Mouse (Mus musculus): ENCODE results near the gene Kif17. TPM values are rescaled to one million over a fixed set of nuclear protein-coding genes. Genes with fewer than 3 reads are reported as not detected.

Gene Kif17
- polyA plus RNA-seq, 1 experiment = 1.6 TPM

GRCm38 (mm10) chr4:138267869-138268268 lies 17.6 kb downstream of the Kif17 start:
- WGBS = 85% methylated on average over 10 of the region's 10 CpGs
- TF ChIP-seq POLR2A (IDR thresholded peaks at IDR 0.05; ENCODE audit: borderline replicate concordance, control insufficient read depth, low read depth, low read length) (no peak), CTCF (IDR thresholded peaks at IDR 0.05; ENCODE audit: control insufficient read depth, insufficient read depth, low read length) (no peak)
- H3K4me1 ChIP-seq (ENCODE audit: control insufficient read depth, insufficient read depth, low read length) = no peaks in the 10 kb centered on the region; the same call in 1 of the 2 replicates
- H3K27ac ChIP-seq (ENCODE audit: control insufficient read depth, insufficient read depth, low read depth, low read length, poor library complexity) = no peak overlapping the region
- no peak overlapping the region for H3K4me3 ChIP-seq (replicated peaks; ENCODE audit: control insufficient read depth, low read depth, low read length)

- 82% methylated on average over 14 of the region's 14 CpGs for WGBS
- TF ChIP-seq POLR2A (IDR thresholded peaks at IDR 0.05; ENCODE audit: borderline replicate concordance, control insufficient read depth, low read depth, low read length) (no peak), CTCF (IDR thresholded peaks at IDR 0.05; ENCODE audit: control insufficient read depth, insufficient read depth, low read length) (no peak)
- Histone ChIP-seq H3K27ac (ENCODE audit: control insufficient read depth, insufficient read depth, low read depth, low read length, poor library complexity) (no peak overlapping the region; the same call in 1 of the 2 replicates), H3K4me3 (replicated peaks; ENCODE audit: control insufficient read depth, low read depth, low read length) (no peak overlapping the region), H3K4me1 (ENCODE audit: control insufficient read depth, insufficient read depth, low read length) (no peaks in the 10 kb centered on the region; the same call in 1 of the 2 replicates)
Measured at GRCm38 (mm10) chr4:138272011-138272997, 22.1 kb downstream of the Kif17 start.

GRCm38 (mm10) chr4:138278346-138278745 lies 28.1 kb downstream of the Kif17 start:
- no peak overlapping the region for H3K4me3 ChIP-seq (replicated peaks; ENCODE audit: control insufficient read depth, low read depth, low read length)
- H3K27ac ChIP-seq (ENCODE audit: control insufficient read depth, insufficient read depth, low read depth, low read length, poor library complexity) = no peak overlapping the region
- H3K4me1 ChIP-seq (ENCODE audit: control insufficient read depth, insufficient read depth, low read length) = no peaks in the 10 kb centered on the region
- 85% methylated on average over 7 of the region's 7 CpGs for WGBS
- no peak for TF ChIP-seq CTCF (IDR thresholded peaks at IDR 0.05; ENCODE audit: control insufficient read depth, insufficient read depth, low read length)
- no peak for TF ChIP-seq POLR2A (IDR thresholded peaks at IDR 0.05; ENCODE audit: borderline replicate concordance, control insufficient read depth, low read depth, low read length)

GRCm38 (mm10) chr4:138282834-138283233 lies 32.6 kb downstream of the Kif17 start:
- Histone ChIP-seq H3K27ac (ENCODE audit: control insufficient read depth, insufficient read depth, low read depth, low read length, poor library complexity) (no peak overlapping the region), H3K4me1 (ENCODE audit: control insufficient read depth, insufficient read depth, low read length) (no peaks in the 10 kb centered on the region), H3K4me3 (replicated peaks; ENCODE audit: control insufficient read depth, low read depth, low read length) (no peak overlapping the region)
- WGBS = 19% methylated on average over 4 of the region's 4 CpGs
- TF ChIP-seq CTCF (IDR thresholded peaks at IDR 0.05; ENCODE audit: control insufficient read depth, insufficient read depth, low read length) (peak; percentile 100), POLR2A (IDR thresholded peaks at IDR 0.05; ENCODE audit: borderline replicate concordance, control insufficient read depth, low read depth, low read length) (no peak)

- TF ChIP-seq CTCF (IDR thresholded peaks at IDR 0.05; ENCODE audit: control insufficient read depth, insufficient read depth, low read length) = no peak
- no peak for TF ChIP-seq POLR2A (IDR thresholded peaks at IDR 0.05; ENCODE audit: borderline replicate concordance, control insufficient read depth, low read depth, low read length)
- 67% methylated on average over 12 of the region's 12 CpGs for WGBS
- Histone ChIP-seq H3K4me3 (replicated peaks; ENCODE audit: control insufficient read depth, low read depth, low read length) (no peak overlapping the region), H3K27ac (ENCODE audit: control insufficient read depth, insufficient read depth, low read depth, low read length, poor library complexity) (no peak overlapping the region), H3K4me1 (ENCODE audit: control insufficient read depth, insufficient read depth, low read length) (no peaks in the 10 kb centered on the region; the same call in 1 of the 2 replicates)
Measured at GRCm38 (mm10) chr4:138286411-138286810, 36.2 kb downstream of the Kif17 start.

- TF ChIP-seq POLR2A (IDR thresholded peaks at IDR 0.05; ENCODE audit: borderline replicate concordance, control insufficient read depth, low read depth, low read length) (no peak), CTCF (IDR thresholded peaks at IDR 0.05; ENCODE audit: control insufficient read depth, insufficient read depth, low read length) (no peak)
- Histone ChIP-seq H3K4me1 (ENCODE audit: control insufficient read depth, insufficient read depth, low read length) (no peaks in the 10 kb centered on the region; the same call in 1 of the 2 replicates), H3K4me3 (replicated peaks; ENCODE audit: control insufficient read depth, low read depth, low read length) (no peak overlapping the region), H3K27ac (ENCODE audit: control insufficient read depth, insufficient read depth, low read depth, low read length, poor library complexity) (no peak overlapping the region)
- WGBS = 60% methylated on average over 7 of the region's 7 CpGs
Measured at GRCm38 (mm10) chr4:138288691-138289090, 38.5 kb downstream of the Kif17 start.

GRCm38 (mm10) chr4:138292028-138292427 lies 41.8 kb downstream of the Kif17 start:
- TF ChIP-seq CTCF (IDR thresholded peaks at IDR 0.05; ENCODE audit: control insufficient read depth, insufficient read depth, low read length) (no peak), POLR2A (IDR thresholded peaks at IDR 0.05; ENCODE audit: borderline replicate concordance, control insufficient read depth, low read depth, low read length) (no peak)
- Histone ChIP-seq H3K4me3 (replicated peaks; ENCODE audit: control insufficient read depth, low read depth, low read length) (no peak overlapping the region), H3K27ac (ENCODE audit: control insufficient read depth, insufficient read depth, low read depth, low read length, poor library complexity) (no peak overlapping the region), H3K4me1 (ENCODE audit: control insufficient read depth, insufficient read depth, low read length) (no peaks in the 10 kb centered on the region; the same call in 1 of the 2 replicates)
- 87% methylated on average over 13 of the region's 13 CpGs for WGBS

- no peak overlapping the region for H3K27ac ChIP-seq (ENCODE audit: control insufficient read depth, insufficient read depth, low read depth, low read length, poor library complexity)
- no peaks in the 10 kb centered on the region; the same call in 1 of the 2 replicates for H3K4me1 ChIP-seq (ENCODE audit: control insufficient read depth, insufficient read depth, low read length)
- H3K4me3 ChIP-seq (replicated peaks; ENCODE audit: control insufficient read depth, low read depth, low read length) = no peak overlapping the region
- WGBS = 77% methylated on average over 18 of the region's 18 CpGs
- TF ChIP-seq POLR2A (IDR thresholded peaks at IDR 0.05; ENCODE audit: borderline replicate concordance, control insufficient read depth, low read depth, low read length) (no peak), CTCF (IDR thresholded peaks at IDR 0.05; ENCODE audit: control insufficient read depth, insufficient read depth, low read length) (no peak)
Measured at GRCm38 (mm10) chr4:138293261-138293948, 43.2 kb downstream of the Kif17 start.
